Mouse (Mus musculus): ENCODE results near the gene Fcmr.

DNA sequence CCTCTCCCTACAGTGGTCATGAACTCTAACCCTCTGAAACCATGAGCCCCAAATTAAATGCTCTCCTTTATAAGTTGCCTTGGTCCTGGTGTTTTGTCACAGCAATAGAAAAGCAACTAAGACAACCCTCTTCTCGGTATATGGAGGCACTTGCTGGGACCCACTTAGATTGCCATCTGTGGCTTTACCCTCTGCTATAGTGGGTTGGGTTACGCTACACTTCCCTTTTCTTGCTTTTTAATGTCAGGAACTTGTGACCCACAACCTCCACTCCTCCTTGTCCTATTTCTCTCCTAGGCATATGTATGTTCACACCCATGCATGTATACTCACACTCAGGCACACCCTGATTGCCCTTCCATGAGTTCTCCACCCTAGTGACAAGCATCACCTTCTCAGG lies 7.4 kb downstream of the Fcmr start:
- TF ChIP-seq CTCF (IDR thresholded peaks at IDR 0.05; ENCODE audit: insufficient read depth, low read length) (no peak), POLR2A (IDR thresholded peaks at IDR 0.05; ENCODE audit: borderline replicate concordance, extremely low read depth, low read depth, low read length) (no peak)

Data from lung, adult 2 months (tissue).